Mouse (Mus musculus): ENCODE data around the gene Kcna2. TPM values are rescaled to one million over a fixed set of nuclear protein-coding genes. Genes with fewer than 3 reads are reported as not detected.

The Kcna2 gene
- polyA plus RNA-seq, 1 experiment: 3.8 TPM

DNA sequence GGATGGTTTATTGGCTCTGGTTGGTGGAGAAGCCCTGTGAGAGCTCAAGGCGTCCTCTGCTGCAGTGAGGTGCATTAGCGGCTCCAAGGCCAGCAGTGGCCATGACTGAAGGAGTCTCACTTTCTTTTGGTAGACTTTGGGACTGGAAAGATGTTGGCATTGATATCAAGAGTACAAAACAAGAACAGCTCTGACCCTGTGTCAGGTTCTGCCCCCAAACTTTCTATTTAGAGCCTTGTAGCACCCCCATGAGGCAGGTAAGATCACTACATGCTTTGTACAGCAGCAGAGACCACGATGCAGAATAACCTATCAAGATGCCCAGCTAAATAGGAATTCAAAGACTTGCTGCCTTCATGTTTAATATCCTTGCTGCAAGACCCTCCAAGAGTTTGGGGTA lies 58.5 kb downstream of the Kcna2 start:
- H3K4me1 ChIP-seq (ENCODE audit: control insufficient read depth, insufficient read depth, insufficient read length): no peaks in the 10 kb centered on the region
- no peak overlapping the region for H3K27ac ChIP-seq (ENCODE audit: insufficient read depth, low read length)
- no peaks in the 10 kb centered on the region for H3K36me3 ChIP-seq (ENCODE audit: control insufficient read depth, insufficient read depth, low read length)
- WGBS: 71% methylated on average over 3 of the region's 3 CpGs
- H3K27me3 ChIP-seq (ENCODE audit: control insufficient read depth, insufficient read depth, low read length): no peaks in the 10 kb centered on the region
- no peak for TF ChIP-seq CTCF (IDR thresholded peaks at IDR 0.05; ENCODE audit: extremely low read depth, insufficient read depth, insufficient read length, insufficient replicate concordance)
- no peak for TF ChIP-seq POLR2A (IDR thresholded peaks at IDR 0.05; ENCODE audit: low read depth, low read length)
- DNase-seq (ENCODE audit: low read depth in 1 of 2, low spot score in 2 of 2): no peak
- no peak overlapping the region for H3K4me3 ChIP-seq (ENCODE audit: extremely low read depth, insufficient read depth, insufficient read length)

- Histone ChIP-seq H3K27ac (ENCODE audit: insufficient read depth, low read length) (no peak overlapping the region), H3K27me3 (ENCODE audit: control insufficient read depth, insufficient read depth, low read length) (no peaks in the 10 kb centered on the region), H3K4me1 (ENCODE audit: control insufficient read depth, insufficient read depth, insufficient read length) (no peaks in the 10 kb centered on the region), H3K36me3 (ENCODE audit: control insufficient read depth, insufficient read depth, low read length) (no peaks in the 10 kb centered on the region), H3K4me3 (ENCODE audit: extremely low read depth, insufficient read depth, insufficient read length) (no peak overlapping the region)
- no peak for TF ChIP-seq CTCF (IDR thresholded peaks at IDR 0.05; ENCODE audit: extremely low read depth, insufficient read depth, insufficient read length, insufficient replicate concordance)
- TF ChIP-seq POLR2A (IDR thresholded peaks at IDR 0.05; ENCODE audit: low read depth, low read length): no peak
- 16% methylated on average over 17 of the region's 17 CpGs for WGBS
- DNase-seq (ENCODE audit: low read depth in 1 of 2, low spot score in 2 of 2): no peak
Measured at GRCm38 (mm10) chr3:107159859-107160324, 58.9 kb downstream of the Kcna2 start.

DNA sequence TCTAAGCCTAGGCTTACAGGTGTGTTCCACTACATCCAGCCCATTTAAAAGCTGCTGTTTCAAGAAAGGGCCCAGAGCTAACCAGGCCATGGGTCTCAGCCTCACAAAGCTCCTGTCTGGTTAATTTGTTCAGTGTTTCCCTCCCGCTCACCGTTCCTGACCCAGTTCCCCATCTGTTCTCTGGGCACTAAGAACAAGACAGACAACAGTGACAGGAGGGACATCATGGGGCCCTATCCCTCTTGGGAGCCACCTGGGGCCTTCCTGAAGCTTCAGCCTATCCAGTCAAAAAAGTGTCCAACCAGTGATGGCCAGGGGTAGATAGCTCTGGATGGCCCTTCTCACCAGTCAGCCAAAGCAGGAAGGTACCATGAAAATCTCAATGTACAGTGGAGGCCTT lies 61.8 kb downstream of the Kcna2 start:
- WGBS: 96% methylated on average over 2 of the region's 2 CpGs
- Histone ChIP-seq H3K36me3 (ENCODE audit: control insufficient read depth, insufficient read depth, low read length) (no peaks in the 10 kb centered on the region), H3K27ac (ENCODE audit: insufficient read depth, low read length) (no peak overlapping the region), H3K4me1 (ENCODE audit: control insufficient read depth, insufficient read depth, insufficient read length) (no peaks in the 10 kb centered on the region), H3K4me3 (ENCODE audit: extremely low read depth, insufficient read depth, insufficient read length) (no peak overlapping the region), H3K27me3 (ENCODE audit: control insufficient read depth, insufficient read depth, low read length) (no peaks in the 10 kb centered on the region)
- DNase-seq (ENCODE audit: low read depth in 1 of 2, low spot score in 2 of 2): no peak
- no peak for TF ChIP-seq POLR2A (IDR thresholded peaks at IDR 0.05; ENCODE audit: low read depth, low read length)
- no peak for TF ChIP-seq CTCF (IDR thresholded peaks at IDR 0.05; ENCODE audit: extremely low read depth, insufficient read depth, insufficient read length, insufficient replicate concordance)

Other genes starting within 250 kb of the Kcna2 start
- 21.0 and 32.2 TPM in 2 replicates for gene Kcna3, start 65.0 kb upstream of the Kcna2 start, polyA plus RNA-seq (2012; rRNA removed)
- not detected in 2 replicates for gene Kcna10, start 81.9 kb downstream of the Kcna2 start, polyA plus RNA-seq (2012; rRNA removed)
- gene Cym, start 120.6 kb downstream of the Kcna2 start, polyA plus RNA-seq (2012; rRNA removed): 0.22 and 0.33 TPM in 2 replicates
- gene A630076J17Rik, start 129.5 kb downstream of the Kcna2 start, polyA plus RNA-seq (2012; rRNA removed): not detected in 2 replicates
- gene Prok1, start 138.6 kb downstream of the Kcna2 start, polyA plus RNA-seq (2012; rRNA removed): not detected in 2 replicates
- 54.0 and 59.0 TPM in 2 replicates for gene Lamtor5, start 177.7 kb downstream of the Kcna2 start, polyA plus RNA-seq (2012; rRNA removed)
- 0.04 and 0.05 TPM in 2 replicates for gene Slc16a4, start 190.1 kb downstream of the Kcna2 start, polyA plus RNA-seq (2012; rRNA removed)
- gene Rbm15, start 232.5 kb downstream of the Kcna2 start, polyA plus RNA-seq (2012; rRNA removed): 8.1 and 9.0 TPM in 2 replicates

All from spleen, adult 2 months (tissue).